Mouse (Mus musculus) testis, adult 2 months (tissue): Measurements from ENCODE around the gene Ogdh.

Experiments
- CTCF ChIP-seq: fragments of 200-500 bp; IDR thresholded peaks from 2 replicates; pipeline ENCODE4 v1.5.1; 2012; ENCODE audit warnings: low read depth, mild to moderate bottlenecking, inconsistent platforms, low read length, moderate library complexity; ENCODE audit not compliant: control insufficient read depth, insufficient read depth, insufficient replicate concordance
- POLR2A ChIP-seq: fragments of 200-500 bp; IDR thresholded peaks from 2 replicates; pipeline ENCODE4 v1.6.1; 2012; ENCODE audit warnings: low read depth, mild to moderate bottlenecking, inconsistent platforms, low read length, moderate library complexity; ENCODE audit not compliant: control insufficient read depth

DNA sequence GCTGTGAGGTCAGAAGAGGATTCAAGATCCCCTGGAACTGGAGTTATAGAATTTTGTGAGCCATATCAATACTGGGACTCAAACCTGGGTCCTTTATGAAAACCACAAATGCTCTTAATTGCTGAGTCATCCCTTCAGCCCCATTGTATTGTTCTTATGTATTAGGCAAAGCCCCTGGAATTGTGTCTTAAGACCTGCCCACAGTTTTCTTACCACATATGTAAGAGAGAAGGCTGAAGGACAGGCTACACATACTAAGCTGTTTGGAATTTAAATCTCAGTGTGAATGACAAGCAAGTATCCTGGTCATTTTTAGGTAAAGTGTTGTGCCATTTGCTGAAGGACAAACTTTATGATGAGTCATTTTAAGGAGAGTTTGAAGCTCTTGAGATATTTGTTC lies 4.6 kb downstream of the Ogdh start:
- TF ChIP-seq CTCF (no peak), POLR2A (no peak)
